Mouse (Mus musculus): ENCODE data around the gene Igsf21.

Gene Igsf21

GRCm38 (mm10) chr4:140147079-140147840 lies 99.3 kb downstream of the Igsf21 start:
- DNase-seq (ENCODE audit: low spot score in 2 of 2), result no peak

GRCm38 (mm10) chr4:140143884-140144525 lies 102.6 kb downstream of the Igsf21 start:
- no peak for DNase-seq (ENCODE audit: low spot score in 2 of 2)

- no peak for DNase-seq (ENCODE audit: low spot score in 2 of 2)
These were observed 103.4 kb downstream of the Igsf21 start for GRCm38 (mm10) chr4:140143178-140143577.

DNA sequence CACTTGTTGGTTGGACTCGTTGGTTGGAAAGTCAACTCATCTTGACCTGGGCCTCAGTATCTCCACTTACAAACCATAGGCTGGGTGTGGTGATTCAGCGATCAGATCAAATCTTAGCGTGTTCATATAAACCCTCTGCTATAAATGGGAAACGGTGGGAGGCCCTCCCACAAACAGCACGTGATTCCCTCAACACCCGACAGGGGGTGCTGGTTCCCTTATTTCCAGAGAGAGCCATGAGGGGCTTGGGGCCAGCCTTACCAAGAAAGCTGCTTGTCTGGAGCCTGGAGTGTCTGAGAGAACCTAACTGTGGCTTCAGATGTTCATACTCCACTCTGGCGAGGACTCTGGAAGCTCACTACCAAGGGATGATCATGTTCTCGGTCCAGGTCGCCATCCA lies 106.1 kb downstream of the Igsf21 start:
- DNase-seq (ENCODE audit: low spot score in 2 of 2), result no peak

DNA sequence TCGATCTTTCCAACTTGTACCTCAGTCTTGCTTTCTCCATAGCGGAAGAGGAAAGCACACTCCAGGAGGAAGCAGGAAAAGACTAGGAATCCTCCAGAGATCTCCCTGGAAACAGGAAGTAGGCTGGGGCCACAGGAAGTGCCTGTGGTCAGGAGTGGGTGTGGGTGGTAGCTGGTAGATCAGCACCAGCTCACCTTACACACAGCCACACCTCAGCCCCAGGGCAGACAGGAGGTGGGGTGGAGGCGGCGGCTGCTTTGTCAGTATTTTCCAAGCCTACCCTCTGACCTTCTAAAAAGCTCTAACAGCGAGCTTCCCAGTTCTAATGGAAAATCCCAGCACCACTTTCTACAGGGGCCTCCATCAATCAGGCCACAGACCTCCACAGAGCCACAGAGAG lies 107.7 kb downstream of the Igsf21 start:
- no peak for DNase-seq (ENCODE audit: low spot score in 2 of 2)

DNA sequence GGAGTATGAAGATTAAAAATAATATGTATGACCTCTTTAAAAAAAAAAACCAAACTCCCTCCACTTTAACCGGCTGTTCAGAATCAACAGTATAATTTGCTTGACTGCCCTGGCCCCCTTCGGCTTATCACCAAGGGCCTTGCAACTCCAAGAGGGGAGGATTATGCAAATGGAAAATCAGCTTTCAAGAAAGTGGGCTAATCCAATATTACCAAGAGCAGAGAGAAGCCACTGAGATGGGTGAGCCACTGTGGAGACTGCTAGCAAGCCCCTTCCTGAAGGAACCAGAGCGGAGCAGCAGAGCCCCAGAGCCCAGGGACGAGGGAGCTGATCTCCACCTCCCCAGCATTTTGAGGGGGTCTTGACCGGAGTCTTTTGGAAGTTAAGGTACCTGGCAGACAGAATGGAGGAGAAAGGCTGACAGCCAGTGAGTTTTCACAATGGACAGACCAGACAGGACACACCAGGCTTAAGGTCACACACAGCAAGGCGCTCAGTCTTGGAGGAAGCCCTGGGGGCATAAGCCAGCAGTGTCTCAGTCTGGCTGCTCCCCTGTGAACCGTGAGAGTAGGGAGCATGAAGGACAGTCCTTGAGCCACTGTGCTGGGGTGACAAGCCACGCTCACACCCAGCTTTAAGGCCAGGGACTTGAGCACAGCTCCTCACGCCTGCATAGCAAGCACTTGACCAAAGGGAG lies 114.8 kb downstream of the Igsf21 start:
- DNase-seq (ENCODE audit: low spot score in 2 of 2), result no peak

DNA sequence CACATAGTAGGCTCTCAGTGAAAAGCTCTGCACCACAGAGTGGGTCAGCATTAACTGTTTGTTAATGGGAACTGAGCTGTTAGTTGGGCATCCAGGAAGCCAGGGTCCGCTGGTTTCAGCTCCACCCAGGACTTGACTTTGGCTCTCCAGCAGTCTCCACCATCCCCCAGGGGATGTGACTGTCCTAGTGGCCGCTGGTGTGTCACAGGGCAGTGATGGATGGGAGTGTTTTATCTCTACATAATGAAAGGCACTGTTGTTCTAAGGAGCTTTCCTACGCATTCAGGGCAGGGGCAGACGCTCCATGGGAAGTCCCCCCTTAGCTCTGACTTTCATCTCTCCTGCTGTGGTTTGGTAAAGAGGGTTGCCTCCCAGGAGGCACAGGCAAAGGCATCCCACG lies 115.4 kb downstream of the Igsf21 start:
- DNase-seq (ENCODE audit: low spot score in 2 of 2), result no peak

GRCm38 (mm10) chr4:140129553-140130275 lies 116.9 kb downstream of the Igsf21 start:
- no peak for DNase-seq (ENCODE audit: low spot score in 2 of 2)

- no peak for DNase-seq (ENCODE audit: low spot score in 2 of 2)
These were observed 118.5 kb downstream of the Igsf21 start for GRCm38 (mm10) chr4:140128116-140128515.

GRCm38 (mm10) chr4:140125806-140126205 lies 120.8 kb downstream of the Igsf21 start:
- DNase-seq (ENCODE audit: low spot score in 2 of 2), result no peak

DNA sequence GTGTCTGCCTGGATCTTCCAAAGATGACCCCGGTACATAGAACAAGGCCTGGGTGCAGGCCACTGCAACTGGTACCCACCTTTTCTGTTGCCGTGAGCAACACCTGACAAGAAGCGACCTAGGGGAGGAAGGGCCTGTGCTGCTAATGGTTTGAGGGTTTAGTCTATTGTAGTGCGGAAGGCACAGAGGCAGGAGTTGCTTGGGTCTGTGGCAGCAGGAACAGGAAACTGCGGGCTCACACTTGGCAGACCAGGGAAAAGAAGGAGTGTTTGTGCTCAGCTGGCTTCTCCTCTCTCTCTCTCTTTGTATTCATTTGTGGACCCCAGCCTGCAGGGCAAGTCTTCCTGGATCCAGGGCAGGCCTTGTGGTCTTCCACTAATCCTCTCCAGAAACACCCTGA lies 124.0 kb downstream of the Igsf21 start:
- no peak for DNase-seq (ENCODE audit: low spot score in 2 of 2)

- DNase-seq (ENCODE audit: low spot score in 2 of 2), result no peak
These were observed 129.3 kb downstream of the Igsf21 start for GRCm38 (mm10) chr4:140117275-140117691.

GRCm38 (mm10) chr4:140115756-140116155 lies 130.8 kb downstream of the Igsf21 start:
- peak in 1 of 2 experiments; percentile 41 for DNase-seq (ENCODE audit: low spot score in 2 of 2)

DNA sequence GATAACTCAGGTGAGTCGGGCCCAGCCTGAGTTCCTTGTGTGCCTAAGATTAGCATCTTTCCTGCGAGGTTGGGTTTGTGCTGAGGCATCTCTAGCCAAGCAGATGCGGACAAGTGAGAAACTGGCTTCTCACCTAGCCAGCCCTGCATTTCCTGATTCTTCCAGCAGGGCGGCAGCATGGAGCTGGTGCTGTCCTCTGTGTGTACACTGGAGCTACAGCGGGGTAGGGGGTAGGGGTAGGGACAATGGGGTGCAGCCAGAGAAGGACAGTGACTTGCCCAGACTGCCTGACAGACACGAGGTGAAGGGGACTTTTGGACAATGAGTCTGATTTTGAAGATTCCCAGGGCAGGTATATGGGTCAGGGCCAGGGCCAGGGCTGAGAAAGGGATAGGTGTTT lies 131.5 kb downstream of the Igsf21 start:
- DNase-seq (ENCODE audit: low spot score in 2 of 2), result no peak

- DNase-seq (ENCODE audit: low spot score in 2 of 2), result no peak
These were observed 132.7 kb downstream of the Igsf21 start for GRCm38 (mm10) chr4:140113690-140114475.

GRCm38 (mm10) chr4:140109626-140109948 lies 137.0 kb downstream of the Igsf21 start:
- DNase-seq (ENCODE audit: low spot score in 2 of 2), result no peak

DNA sequence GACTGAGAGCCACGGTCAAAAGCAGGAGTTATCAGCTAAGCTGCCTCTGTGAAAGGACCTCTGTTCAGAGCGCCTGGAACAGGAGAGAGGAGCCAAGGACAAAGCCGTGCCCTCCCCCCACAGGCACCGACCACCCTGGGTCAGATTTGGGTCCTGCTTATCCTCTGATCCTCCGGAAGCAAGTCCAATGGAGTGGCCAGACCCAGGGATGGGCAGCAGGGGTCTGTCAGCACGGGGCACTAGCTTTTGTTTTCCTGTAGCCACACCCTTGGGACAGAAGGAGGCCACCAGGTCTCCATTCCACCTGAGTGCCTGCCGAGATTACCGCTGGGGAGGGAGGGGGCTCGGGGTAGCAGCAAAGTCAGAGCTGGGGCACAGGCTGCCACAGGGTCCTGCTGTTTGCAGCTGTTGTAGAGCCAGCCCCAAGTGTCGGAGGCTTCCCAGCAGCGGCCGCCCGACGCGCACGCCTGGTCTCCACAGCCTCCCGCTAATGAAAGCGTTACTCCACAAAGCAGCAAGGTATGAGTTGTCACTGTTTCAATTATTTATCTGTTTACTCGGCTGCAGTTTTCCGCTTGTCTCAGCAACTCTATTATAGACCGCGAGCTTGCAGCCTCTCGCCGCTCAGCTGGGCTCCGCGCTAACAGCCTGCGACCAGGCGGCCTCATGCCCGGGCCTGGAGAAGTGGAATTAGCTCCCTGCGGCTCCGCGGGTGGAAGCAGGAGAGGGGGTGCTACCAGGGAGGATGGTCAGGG lies 137.5 kb downstream of the Igsf21 start:
- DNase-seq (ENCODE audit: low spot score in 2 of 2), result no peak

DNA sequence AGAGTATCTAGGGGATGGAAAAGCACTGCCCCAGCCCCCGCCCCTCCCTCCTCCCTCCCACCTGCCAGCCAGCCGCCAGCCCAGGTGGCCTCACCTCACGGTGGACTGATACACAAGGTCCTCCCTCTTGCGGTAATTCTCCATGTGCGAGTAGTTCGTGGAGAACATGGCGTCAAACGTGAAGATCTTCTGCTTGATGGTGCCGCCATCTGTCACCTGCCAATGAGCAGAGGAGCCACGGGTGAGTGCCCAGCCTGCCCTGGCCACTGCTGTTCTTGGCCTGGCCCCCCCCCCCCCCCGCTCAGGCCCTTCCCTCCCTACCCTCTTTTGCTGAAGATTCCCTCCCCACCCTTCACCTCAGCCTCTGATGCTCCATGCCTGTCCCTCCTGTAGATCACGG lies 139.4 kb downstream of the Igsf21 start:
- no peak for DNase-seq (ENCODE audit: low spot score in 2 of 2)

GRCm38 (mm10) chr4:140104795-140105194 lies 141.8 kb downstream of the Igsf21 start:
- no peak for DNase-seq (ENCODE audit: low spot score in 2 of 2)

GRCm38 (mm10) chr4:140103341-140104027 lies 143.1 kb downstream of the Igsf21 start:
- DNase-seq (ENCODE audit: low spot score in 2 of 2), result peak in 1 of 2 experiments; percentile 28

All from frontal cortex, postnatal 14 days (tissue).